Mouse (Mus musculus) CH12.LX (cell line): ENCODE data around the gene Prm3. TPM values are rescaled to one million over a fixed set of nuclear protein-coding genes. Genes with fewer than 3 reads are reported as not detected.

Experiments
- DNase-seq: peaks from one replicate; pipeline ENCODE4 v3.0.0-alpha.2; 2013; ENCODE audit errors: extremely low read depth
- H3K27ac ChIP-seq: 2 replicates; pipeline ENCODE4 v1.5.1; 2012; ENCODE audit warnings: low read depth, mild to moderate bottlenecking, control low read depth, moderate library complexity; ENCODE audit not compliant: insufficient read depth
- H3K27me3 ChIP-seq: replicated peaks from 2 replicates; pipeline ENCODE3; 2012; ENCODE audit warnings: inconsistent platforms
- H3K36me3 ChIP-seq, 2 experiments: replicated peaks in 1 of 2; 2 replicates each; pipeline versions ENCODE3 to v1.6.1; 2012; ENCODE audit warnings: inconsistent platforms in 1 of 2, low read length in 1 of 2, mild to moderate bottlenecking in 1 of 2, mixed read lengths in 1 of 2, moderate library complexity in 1 of 2; ENCODE audit not compliant: control insufficient read depth in 1 of 2, insufficient read depth in 1 of 2
- H3K4me1 ChIP-seq, 2 experiments: 2 replicates each; pipeline ENCODE4 v1.6.1; 2012; ENCODE audit warnings: inconsistent platforms in 1 of 2, moderate library complexity in 1 of 2; ENCODE audit not compliant: insufficient read depth in 2 of 2, control insufficient read depth in 1 of 2
- H3K4me2 ChIP-seq: 2 replicates; pipeline ENCODE4 v1.6.1; 2012; ENCODE audit warnings: low read depth, mild to moderate bottlenecking, control low read depth; ENCODE audit not compliant: poor library complexity, insufficient read depth, severe bottlenecking
- H3K4me3 ChIP-seq, 3 experiments: fragments of 150-350 bp in 1 of 3; sonication (generic) in 1 of 3; replicated peaks in 1 of 3; 2 replicates each; pipeline versions ENCODE3 to v1.5.1; 2011 to 2012; ENCODE audit warnings: low read depth in 2 of 3, low read length in 2 of 3, mild to moderate bottlenecking in 2 of 3, moderate library complexity in 2 of 3, control low read depth in 1 of 3, improper control_type of control experiment in 1 of 3, inconsistent platforms in 1 of 3, mixed read lengths in 1 of 3; ENCODE audit not compliant: poor library complexity in 1 of 3
- H3K79me2 ChIP-seq: replicated peaks from 2 replicates; pipeline ENCODE4 v1.6.1; 2012; ENCODE audit warnings: mild to moderate bottlenecking, moderate library complexity; ENCODE audit not compliant: control insufficient read depth, poor library complexity, insufficient read depth, severe bottlenecking; ENCODE audit errors: extremely low read depth
- H3K9ac ChIP-seq: 2 replicates; pipeline ENCODE4 v1.6.1; 2012; ENCODE audit warnings: low read depth, mild to moderate bottlenecking, control low read depth, moderate library complexity; ENCODE audit not compliant: insufficient read depth
- H3K9me3 ChIP-seq: replicated peaks from 2 replicates; pipeline ENCODE3; 2012; ENCODE audit warnings: low read length, inconsistent platforms, mixed read lengths
- BHLHE40 ChIP-seq: IDR thresholded peaks from 2 replicates; pipeline ENCODE4 v1.6.1; 2011; ENCODE audit warnings: mild to moderate bottlenecking, low read depth, low read length, improper control_type of control experiment
- CHD1 ChIP-seq: IDR thresholded peaks from 2 replicates; pipeline ENCODE4 v1.6.1; 2012; ENCODE audit warnings: low read depth, low read length, improper control_type of control experiment, inconsistent platforms
- E2F4 ChIP-seq: IDR thresholded peaks from 2 replicates; pipeline ENCODE4 v1.6.1; 2011; ENCODE audit warnings: low read depth, low read length, improper control_type of control experiment; ENCODE audit not compliant: insufficient replicate concordance
- ELF1 ChIP-seq: IDR thresholded peaks from 2 replicates; pipeline ENCODE4 v1.6.1; 2014; ENCODE audit warnings: low read depth, mild to moderate bottlenecking, inconsistent platforms, low read length, improper control_type of control experiment
- ETS1 ChIP-seq: conservative IDR thresholded peaks from 2 replicates; pipeline ENCODE4 v1.6.1; 2012; ENCODE audit warnings: low read depth, mild to moderate bottlenecking, inconsistent platforms, low read length, improper control_type of control experiment, moderate library complexity
- GABPA ChIP-seq: IDR thresholded peaks from 2 replicates; pipeline ENCODE4 v1.6.1; 2012; ENCODE audit warnings: low read depth, low read length, improper control_type of control experiment, inconsistent platforms; ENCODE audit not compliant: insufficient replicate concordance
- IRF4 ChIP-seq: IDR thresholded peaks from 2 replicates; pipeline ENCODE4 v1.6.1; 2014; ENCODE audit warnings: low read depth, mild to moderate bottlenecking, inconsistent platforms, low read length, improper control_type of control experiment
- JUND ChIP-seq: conservative IDR thresholded peaks from 2 replicates; pipeline ENCODE4 v1.6.1; 2011; ENCODE audit warnings: low read depth, low read length, improper control_type of control experiment
- KAT2A ChIP-seq: IDR thresholded peaks from 2 replicates; pipeline ENCODE4 v1.6.1; 2012; ENCODE audit warnings: low read length, improper control_type of control experiment, inconsistent platforms; ENCODE audit not compliant: insufficient replicate concordance
- MAZ ChIP-seq: IDR thresholded peaks from 2 replicates; pipeline ENCODE4 v1.6.1; 2012; ENCODE audit warnings: low read depth, mild to moderate bottlenecking, inconsistent platforms, low read length, improper control_type of control experiment, moderate library complexity
- MEF2A ChIP-seq: IDR thresholded peaks from 2 replicates; pipeline ENCODE4 v1.6.1; 2014; ENCODE audit warnings: low read depth, mild to moderate bottlenecking, inconsistent platforms, low read length, improper control_type of control experiment, borderline replicate concordance
- NRF1 ChIP-seq: IDR thresholded peaks from 2 replicates; pipeline ENCODE4 v1.6.1; 2014; ENCODE audit warnings: low read depth, mild to moderate bottlenecking, inconsistent platforms, low read length, improper control_type of control experiment, moderate library complexity
- POLR2AphosphoS2 ChIP-seq: IDR thresholded peaks from 2 replicates; pipeline ENCODE4 v1.6.1; 2011; ENCODE audit warnings: low read depth, low read length, improper control_type of control experiment
- RAD21 ChIP-seq: IDR thresholded peaks from 2 replicates; pipeline ENCODE4 v1.6.1; 2011; ENCODE audit warnings: low read depth, mild to moderate bottlenecking, low read length, improper control_type of control experiment, moderate library complexity
- RCOR1 ChIP-seq: conservative IDR thresholded peaks from 2 replicates; pipeline ENCODE4 v1.6.1; 2012; ENCODE audit warnings: low read depth, mild to moderate bottlenecking, inconsistent platforms, low read length, improper control_type of control experiment
- SMC3 ChIP-seq: IDR thresholded peaks from 2 replicates; pipeline ENCODE4 v1.6.1; 2011; ENCODE audit warnings: low read depth, low read length, improper control_type of control experiment
- USF2 ChIP-seq: conservative IDR thresholded peaks from 2 replicates; pipeline ENCODE4 v1.6.1; 2011; ENCODE audit warnings: low read depth, low read length, improper control_type of control experiment
- ZC3H11A ChIP-seq: IDR thresholded peaks from 2 replicates; pipeline ENCODE4 v1.6.1; 2012; ENCODE audit warnings: low read depth, mild to moderate bottlenecking, inconsistent platforms, low read length, improper control_type of control experiment
- ZKSCAN1 ChIP-seq: IDR thresholded peaks from 2 replicates; pipeline ENCODE4 v1.6.1; 2012; ENCODE audit warnings: low read depth, inconsistent platforms, low read length, improper control_type of control experiment, borderline replicate concordance
- ZMIZ1 ChIP-seq: IDR thresholded peaks from 2 replicates; pipeline ENCODE4 v1.6.1; 2012; ENCODE audit warnings: low read depth, mild to moderate bottlenecking, inconsistent platforms, low read length, improper control_type of control experiment
- dilution Hi-C: fragments of 300-500 bp; cut with MboI; formaldehyde crosslinking; loops from 2 replicates; pipeline ENCODE4 v1.14.3; 2020; ENCODE audit warnings: low sequenced_read_pairs; ENCODE audit not compliant: extremely low pct_unique_long_range_greater_than_20kb, extremely low pct_ligation_motif_present
- in situ Hi-C: fragments of 300-500 bp; cut with MboI; formaldehyde crosslinking; loops from 3 replicates; pipeline ENCODE4 v1.14.3; 2019; ENCODE audit warnings: low sequenced_read_pairs, low pct_ligation_motif_present, low pct_unique_long_range_greater_than_20kb, mixed read lengths
- polyA plus RNA-seq: library from polyadenylated mRNA; unstranded; fragments of >175 nt; gene quantifications from 2 replicates; pipeline ENCODE4 v1.2.1, GENCODE M21; 2012; ENCODE audit warnings: low read depth; ENCODE audit not compliant: insufficient read length
- total RNA-seq, 2 experiments: library from RNA; depleted of rRNA; stranded (reverse); fragments of 300-350 nt in 1 of 2; fragments of >200 nt in 1 of 2; gene quantifications; 2 replicates each; pipeline ENCODE4 v1.2.3; 2012 to 2014

Gene Prm3
- total and polyA plus RNA-seq, 3 experiments, result not detected

DNA sequence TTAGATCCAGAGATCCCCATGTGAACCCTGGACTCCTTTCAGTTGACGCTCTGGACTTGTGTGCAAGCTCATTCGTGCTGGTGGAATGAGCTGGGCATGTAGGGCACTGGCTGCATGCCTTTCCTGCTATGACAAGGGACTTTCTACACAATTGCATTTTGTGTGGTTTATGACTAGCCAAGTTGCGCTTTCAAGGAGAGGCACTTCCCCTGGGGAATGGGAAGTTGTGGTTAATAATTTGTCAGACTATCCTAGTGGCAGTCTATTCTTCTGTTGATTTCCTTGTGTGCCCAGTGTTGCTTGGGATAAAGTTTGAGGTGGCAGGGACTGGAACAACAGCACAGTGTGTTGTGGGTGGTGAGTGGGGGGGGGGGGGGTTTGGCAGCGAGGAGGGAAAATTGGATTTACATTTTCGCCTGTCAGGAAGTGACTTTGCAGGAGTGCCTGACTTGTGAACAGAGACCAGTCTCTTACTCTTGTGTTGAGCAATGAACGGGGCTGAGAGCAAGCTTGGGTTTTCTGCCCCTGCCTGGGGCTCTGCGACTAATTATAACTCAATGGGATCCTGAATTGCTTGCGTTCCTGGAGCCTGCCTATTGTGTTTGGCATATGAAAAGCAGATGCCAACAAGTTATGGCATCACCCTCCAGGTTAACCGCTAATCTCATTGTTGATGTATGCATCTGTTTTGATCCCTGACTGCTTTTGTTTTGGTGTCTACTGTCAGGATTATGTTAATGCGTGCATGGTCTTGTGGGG lies 48.0 kb upstream of the Prm3 start:
- Histone ChIP-seq H3K9me3 (no peaks in the 10 kb centered on the region), H3K4me2 (no peak overlapping the region), H3K79me2 (peaks cover 9% of the 10 kb centered on the region; the same call in 1 of the 2 replicates), H3K27ac (no peak overlapping the region), H3K36me3 (peaks cover 8 to 52% of the 10 kb centered on the region in 2 experiments), H3K9ac (no peak overlapping the region), H3K27me3 (no peaks in the 10 kb centered on the region), H3K4me1 (peaks cover 28 to 60% of the 10 kb centered on the region in 2 experiments), H3K4me3 (no peak overlapping the region)
- in situ Hi-C loops (no loop called here), dilution Hi-C loops (no loop called here)
- DNase-seq, result no peak
- no peak for TF ChIP-seq USF2
- no peak for TF ChIP-seq NRF1
- TF ChIP-seq ZC3H11A, result no peak
- no peak for TF ChIP-seq ZMIZ1
- TF ChIP-seq GABPA, result no peak
- TF ChIP-seq MAZ, result no peak
- no peak for TF ChIP-seq RCOR1
- no peak for TF ChIP-seq ELF1
- no peak for TF ChIP-seq JUND

DNA sequence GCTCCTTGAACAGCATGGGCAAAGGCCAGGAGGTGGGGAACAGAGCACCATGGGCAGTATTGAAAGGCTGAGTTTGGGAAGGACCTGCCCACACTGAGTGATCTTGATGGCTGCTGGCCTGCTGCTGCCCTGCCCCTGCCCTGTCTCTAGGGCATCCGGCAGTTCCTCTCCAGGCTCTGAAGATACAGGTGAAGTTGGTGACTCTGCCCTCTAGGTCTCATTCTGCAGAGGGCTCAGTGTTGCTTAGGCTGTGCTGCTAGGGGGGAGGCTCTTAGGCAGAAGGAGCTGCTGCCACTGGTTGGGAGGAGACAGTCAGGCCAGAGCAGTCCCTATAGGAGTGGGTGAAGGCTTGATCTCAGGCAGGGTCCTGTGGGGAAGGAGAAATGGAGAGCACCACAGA lies 47.2 kb upstream of the Prm3 start:
- peaks cover 9% of the 10 kb centered on the region; the same call in 1 of the 2 replicates for H3K79me2 ChIP-seq
- H3K27ac ChIP-seq, result no peak overlapping the region
- no peaks in the 10 kb centered on the region for H3K27me3 ChIP-seq
- H3K9me3 ChIP-seq, result no peaks in the 10 kb centered on the region
- no peak for TF ChIP-seq BHLHE40
- TF ChIP-seq POLR2AphosphoS2, result no peak
- TF ChIP-seq ZC3H11A, result no peak
- TF ChIP-seq RAD21, result no peak
- no peak for TF ChIP-seq ZKSCAN1
- no peak for TF ChIP-seq MEF2A
- TF ChIP-seq IRF4, result no peak
- no peak for TF ChIP-seq RCOR1
- no peak for TF ChIP-seq ETS1
- TF ChIP-seq ZMIZ1, result no peak
- no peak for TF ChIP-seq E2F4
- no peak for TF ChIP-seq KAT2A
- no peak for TF ChIP-seq SMC3
- no peak for TF ChIP-seq CHD1
- TF ChIP-seq NRF1, result no peak
- peaks cover 8 to 47% of the 10 kb centered on the region in 2 experiments for H3K36me3 ChIP-seq
- H3K9ac ChIP-seq, result no peak overlapping the region
- H3K4me3 ChIP-seq, result no peak overlapping the region
- dilution Hi-C loops, result no loop called here
- in situ Hi-C loops, result no loop called here
- DNase-seq, result no peak
- no peak overlapping the region for H3K4me2 ChIP-seq
- H3K4me1 ChIP-seq, result peaks cover 24 to 52% of the 10 kb centered on the region in 2 experiments
